Mouse (Mus musculus): ENCODE data around the gene Galns.

Gene Galns

DNA sequence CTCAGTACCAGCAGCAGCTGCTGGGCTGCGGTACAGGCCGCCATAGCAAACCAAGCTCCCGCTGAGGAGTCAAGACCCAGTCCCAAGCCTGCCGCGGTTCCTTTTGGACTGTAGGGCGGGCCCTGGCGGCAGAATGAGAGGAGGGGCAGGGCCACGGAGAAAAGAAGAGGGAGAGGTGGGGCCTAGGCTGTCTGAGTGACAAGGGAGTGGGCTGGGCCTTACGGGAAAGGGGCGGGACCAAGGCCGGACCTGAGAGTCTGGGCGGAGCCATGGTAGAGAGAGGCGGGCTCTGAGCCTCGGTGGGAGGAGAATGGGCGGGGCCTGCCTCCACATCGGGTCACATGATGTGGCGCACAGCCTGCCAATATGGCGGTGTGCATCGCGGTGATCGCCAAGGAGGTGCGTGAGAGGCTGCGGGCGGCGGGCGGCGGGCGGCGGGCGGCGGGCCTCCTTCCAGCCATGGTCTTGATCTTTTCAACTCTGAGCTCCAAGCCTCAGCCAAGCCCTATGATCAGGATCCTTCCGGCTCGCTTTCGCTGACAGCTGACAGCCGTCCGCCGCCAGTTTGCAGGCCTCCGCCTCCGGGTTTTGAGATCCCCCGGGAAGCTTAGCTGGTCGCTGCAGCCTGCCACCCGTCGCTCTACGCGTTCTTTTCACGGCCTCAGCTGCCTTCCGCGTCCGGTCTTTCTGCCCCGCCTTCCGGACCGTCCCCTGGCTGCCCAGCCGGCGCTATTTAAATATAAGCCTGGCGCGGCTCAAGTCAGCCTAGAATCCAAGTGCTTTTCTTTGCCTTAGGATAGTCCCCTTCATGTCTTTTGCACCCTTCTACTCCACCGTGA, at the start of gene Galns, which contains the start of gene Trappc2l:
Galns (minus strand) TSS at position 169 of the 839 bp plus-strand sequence.
Trappc2l (plus strand) TSS at position 346 of the 839 bp plus-strand sequence.
- DNase-seq = peak; percentile 98

DNA sequence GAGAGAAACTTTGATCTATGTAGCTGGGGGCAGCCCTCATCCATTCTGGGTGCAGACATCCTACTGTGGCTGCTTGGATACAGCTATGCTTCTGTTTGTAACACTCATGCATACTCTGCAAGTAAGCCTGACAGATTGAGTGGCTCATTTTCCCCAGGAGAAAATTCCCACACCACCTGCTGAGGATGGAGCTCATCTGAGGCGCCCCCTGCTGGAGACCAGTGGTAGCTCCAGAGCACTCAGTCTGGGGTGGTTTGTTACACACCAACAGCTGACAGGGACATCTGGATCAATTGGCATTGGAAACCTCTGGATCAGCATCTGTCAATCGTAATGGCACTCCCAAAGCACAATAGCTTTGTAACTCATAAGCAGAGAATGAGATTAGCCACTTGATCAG, 48.8 kb upstream of the Galns start:
- DNase-seq = no peak

DNA sequence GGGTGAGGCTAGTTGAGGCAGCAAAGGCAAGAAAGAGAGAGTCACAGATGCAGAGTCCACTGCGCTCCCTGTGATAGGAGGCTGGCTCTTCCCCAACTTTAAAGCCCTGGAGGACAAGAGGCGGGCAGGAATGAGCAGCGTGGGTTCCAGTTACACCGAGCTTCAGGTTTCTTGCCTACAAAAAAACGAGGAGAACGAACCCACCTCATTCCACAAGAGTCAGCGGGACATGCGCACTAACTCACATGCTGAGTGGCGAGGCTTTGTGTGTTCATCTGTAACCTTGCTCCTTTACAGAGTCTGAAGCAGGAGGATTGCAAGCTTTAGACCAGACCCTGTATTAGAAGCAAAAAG, 47.5 kb upstream of the Galns start:
- DNase-seq = no peak

DNA sequence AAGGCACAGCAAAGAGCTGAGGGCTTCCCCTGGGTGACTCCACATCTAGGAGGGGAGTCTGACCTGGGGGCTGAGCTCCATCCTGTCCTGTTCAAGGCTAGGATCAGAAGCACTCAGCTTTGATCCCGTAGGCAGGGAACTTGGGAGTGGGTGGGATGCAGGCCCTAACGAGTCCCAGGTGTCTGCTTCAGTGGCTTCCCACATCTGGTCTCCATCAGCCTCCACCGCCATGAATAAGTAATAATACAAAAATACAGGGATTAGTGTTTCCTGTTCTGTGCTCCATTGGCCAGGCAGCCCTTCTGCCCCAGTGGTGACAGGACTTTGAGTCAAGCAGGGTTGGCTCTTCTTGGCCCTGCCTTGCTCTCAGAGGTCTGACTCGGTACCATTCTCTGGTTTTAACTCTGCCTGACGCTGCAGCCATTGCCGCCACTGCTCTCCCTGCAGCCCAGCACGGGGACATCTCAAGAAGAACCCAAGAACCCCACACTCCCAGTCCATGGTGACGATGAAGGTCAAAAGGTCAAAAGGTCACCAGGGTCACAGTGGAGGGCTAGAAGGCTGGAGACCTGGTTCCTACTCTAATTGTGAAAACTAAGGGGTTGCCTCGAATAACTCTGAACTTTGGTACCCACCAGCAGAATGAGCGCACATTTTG, 47.0 kb upstream of the Galns start:
- DNase-seq = no peak

DNA sequence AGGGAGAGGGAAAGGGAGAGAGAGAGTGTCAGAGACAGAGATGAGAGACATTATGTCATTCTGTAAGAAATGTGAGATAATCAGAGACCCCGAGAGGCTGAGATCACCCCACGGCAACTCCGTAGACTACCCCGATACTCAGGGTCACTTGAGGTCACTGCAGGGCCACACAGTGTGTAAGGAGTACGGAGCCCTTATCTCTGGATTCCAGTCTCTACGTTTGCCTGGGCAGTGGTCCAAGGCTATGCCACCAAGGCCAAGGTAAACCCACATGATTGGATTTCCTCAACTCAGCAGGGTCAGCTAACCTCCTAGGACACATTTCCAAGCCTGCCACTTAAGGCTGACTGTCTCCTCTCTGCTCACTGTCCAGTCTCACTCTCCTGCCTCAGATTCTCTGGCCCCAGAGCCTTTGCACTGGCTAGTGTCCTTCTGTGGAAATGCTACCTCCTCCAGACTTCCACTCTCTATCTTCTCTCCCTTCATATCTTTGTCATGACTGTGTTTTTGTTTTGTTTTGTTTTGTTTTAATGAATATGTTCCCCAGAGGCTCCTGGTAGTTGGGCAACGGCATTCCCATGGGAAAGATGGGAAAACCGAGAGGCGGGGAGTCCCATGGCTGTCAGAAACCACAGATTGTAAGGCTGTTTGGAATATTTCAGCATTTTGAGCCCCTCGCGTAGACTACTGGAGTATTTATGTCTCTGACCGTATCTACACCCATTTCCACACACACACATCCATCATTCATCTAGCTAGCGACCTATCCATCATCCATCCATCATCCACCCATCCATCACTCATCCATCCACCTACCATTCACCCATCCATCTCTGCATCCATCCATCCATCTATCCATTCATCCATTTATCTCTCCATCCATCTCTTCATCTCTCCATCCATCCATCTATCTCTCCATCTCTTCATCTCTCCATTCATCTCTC, 45.1 kb upstream of the Galns start:
- DNase-seq = peak; percentile 69

DNA sequence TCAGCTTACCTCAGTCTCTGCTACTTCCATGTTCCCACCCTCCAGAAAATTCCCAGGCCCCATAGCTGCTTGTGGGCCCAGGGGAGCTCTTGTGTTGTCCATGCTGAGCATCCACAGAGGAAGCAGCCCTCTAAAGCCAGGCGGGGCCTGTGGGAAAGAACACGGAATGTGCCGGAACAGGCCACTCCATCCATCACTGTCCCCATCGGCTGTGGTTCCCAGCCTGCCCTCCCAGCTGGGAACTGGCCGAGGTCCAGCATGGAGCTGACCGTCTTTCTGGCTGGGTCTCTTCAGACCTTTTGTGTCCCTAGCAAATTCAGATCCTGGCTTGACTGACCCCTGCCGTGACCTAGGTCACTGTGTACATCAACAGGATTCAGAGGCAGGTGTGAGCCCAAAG, 43.5 kb upstream of the Galns start:
- DNase-seq = peak; percentile 91

DNA sequence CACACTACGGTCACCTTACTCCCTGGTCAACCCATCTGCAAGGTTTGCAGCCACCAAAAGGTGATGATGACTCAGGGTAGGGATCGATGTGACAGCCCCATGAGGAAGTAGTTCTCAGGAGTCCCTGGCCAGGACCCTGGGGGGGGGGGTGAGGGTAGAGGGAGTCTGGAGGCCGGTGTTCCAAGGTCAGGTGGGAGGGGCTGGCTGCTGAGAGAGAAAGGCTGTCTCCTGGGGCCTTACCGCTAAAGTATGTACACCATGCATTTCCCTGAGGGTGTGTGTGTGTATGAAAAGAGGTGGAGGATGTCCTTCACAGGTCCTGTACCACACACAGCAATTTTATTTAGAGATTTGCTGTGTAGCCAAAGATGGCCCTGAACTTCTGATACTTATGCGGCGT, 41.4 kb upstream of the Galns start:
- no peak for DNase-seq

DNA sequence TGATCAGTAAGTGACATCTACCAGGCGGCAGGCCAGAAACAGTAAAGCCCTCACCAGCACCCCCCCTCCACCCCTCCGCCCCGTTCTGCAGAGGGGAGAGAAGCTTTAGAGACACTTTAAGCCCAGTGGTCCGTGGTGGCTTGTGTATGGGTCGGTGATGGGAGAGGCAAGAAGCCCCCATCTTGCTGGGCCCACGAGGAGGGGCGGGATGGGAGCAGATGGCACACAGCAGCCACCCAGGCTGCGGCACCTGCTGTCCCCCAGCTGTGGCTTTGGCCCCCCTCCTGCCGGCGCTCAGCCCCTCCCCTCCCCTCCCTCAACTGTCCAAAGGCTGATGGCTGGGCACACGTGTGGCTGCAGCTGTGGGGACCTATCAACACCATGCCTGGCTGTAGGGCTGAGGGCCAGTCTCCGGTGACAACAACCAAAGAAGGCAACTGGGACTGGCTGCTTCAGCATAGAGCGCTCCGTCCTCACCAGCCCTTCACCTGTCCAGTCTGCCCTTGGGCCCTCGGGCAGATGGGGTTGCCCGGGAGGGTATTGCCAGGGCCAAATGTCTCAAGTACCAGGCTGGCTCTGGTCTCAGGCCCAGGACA, 40.2 kb upstream of the Galns start:
- no peak for DNase-seq

DNA sequence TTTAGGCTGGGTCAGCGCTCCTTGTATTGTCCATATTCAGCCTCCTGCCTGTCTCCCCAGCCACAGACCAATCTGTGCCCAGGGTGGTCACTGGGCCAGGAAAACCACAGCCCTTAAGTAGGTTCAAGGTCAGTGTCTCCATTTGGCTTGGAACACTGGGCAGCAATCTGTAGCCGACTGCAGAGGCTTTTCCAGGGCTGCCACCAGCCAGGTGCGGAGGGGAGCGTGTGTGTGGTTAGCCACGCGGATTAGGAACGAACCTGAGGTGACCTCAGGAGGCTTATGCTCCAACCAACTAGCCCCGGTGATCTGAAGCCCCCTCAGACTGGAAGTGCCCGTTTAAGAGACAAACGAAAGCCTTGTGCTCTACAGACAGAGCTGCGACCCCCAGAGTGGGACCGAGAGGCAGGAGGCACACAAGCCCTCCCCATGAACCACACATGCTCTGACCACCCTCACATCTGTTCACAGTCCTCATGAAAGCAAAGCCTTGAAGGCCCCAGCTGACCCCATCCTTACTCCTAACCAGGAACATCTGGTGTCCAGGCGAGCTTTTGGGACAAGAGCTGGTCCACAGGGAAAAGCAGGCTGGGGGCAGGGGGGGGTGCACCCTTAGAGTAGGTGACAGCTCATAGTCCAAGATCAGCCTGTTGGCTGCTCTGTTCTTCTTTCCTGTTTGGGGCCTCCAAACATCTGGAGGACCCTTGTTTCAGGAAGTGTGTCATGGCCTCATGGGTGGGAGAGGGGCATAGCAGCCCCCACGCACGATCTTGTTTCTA, 37.1 kb upstream of the Galns start:
- DNase-seq = no peak

DNA sequence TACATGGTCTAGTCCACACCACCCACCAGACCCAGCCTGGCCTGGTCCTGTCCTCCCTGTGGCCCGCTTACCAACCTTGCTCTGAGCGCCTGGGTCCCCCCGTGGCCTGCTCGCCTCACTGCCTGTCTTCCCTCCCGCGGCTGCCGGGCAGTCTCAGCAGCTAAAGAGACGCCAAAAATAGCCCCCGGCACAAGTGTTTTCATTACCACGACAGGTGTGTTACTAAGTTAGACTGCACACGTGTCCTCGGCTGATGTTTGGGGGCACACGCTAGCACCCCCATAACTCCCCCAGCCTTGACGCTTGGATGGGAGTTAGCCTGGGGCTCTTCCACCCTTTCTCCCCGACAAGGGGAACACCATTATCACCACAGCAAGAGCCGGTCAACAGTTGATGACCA, 35.1 kb upstream of the Galns start:
- no peak for DNase-seq

DNA sequence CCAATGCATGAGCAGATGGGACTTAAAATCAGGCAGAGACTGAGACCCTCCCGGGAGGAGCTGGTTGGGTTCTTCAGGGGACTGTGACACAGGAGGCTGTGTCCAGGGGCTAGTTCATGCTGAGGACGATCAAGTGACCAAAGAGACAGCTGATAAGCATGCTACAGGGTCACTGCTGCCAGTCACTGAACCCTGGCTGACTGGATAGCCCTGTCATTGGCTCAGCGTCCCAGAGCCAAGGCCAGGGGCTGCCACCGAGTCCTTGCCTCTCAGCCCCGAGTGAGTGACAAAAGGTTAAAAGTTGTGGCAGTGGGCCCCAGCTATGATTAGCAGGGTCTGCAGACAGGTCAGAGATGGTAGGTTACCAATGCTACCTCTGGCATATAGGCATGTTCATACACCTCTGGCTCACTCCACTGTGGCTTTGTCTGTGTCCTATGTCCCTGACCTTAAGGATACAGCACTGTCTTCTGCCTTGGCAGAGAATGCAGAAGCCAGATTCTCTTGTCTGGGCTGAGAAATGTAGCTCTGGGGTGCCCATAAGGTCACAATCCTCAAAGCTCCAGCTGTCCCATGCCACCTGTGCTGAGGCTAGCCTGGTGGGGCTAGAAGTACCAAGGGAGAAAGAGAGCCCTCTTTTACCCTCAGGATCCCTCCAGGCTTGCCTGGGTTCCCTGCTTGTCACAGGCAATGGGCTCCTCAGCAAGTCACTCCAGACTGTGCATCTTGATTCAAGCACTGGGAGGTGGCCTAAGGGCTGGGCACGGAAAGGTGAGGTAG, 33.1 kb upstream of the Galns start:
- DNase-seq = no peak

DNA sequence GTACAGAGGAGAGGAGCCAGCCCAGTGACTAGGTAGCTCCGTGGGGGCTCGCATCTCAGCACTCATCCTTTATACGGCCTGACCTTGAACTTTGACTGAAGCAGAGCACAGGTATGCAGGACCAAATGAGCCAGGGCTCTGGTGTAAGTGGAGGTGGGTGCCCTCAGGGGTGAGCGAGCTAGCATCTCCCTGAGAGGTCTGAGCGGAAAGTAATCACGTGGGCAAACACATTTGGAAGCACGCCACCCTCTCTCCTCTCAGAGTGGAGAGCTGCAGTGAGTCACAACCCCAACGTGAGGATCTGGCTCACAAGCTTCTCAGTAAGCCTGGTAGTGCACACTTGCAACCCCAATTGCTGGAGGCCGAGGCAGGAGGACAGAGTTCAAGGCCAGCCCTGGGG, 30.8 kb upstream of the Galns start:
- peak; percentile 57 for DNase-seq

DNA sequence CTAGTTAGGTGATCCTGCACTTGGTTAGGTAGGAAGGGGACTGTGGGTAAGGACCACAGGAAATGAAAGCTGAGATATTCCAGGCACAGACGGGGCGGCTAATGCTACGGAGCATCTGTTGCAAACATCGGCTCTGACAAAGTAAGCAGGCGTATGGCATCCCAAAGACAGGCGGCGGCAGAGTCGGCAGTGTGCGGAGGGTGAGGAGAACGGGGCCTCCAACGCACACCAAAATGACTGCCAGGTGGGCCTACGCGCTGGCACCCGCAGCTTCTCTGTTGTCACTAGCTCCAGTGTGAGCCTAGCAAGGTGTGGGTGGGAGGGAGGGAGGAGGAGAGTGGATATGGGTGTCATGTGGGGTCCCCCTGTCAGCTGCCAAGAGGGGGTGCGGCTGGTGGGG, 30.1 kb upstream of the Galns start:
- no peak for DNase-seq

DNA sequence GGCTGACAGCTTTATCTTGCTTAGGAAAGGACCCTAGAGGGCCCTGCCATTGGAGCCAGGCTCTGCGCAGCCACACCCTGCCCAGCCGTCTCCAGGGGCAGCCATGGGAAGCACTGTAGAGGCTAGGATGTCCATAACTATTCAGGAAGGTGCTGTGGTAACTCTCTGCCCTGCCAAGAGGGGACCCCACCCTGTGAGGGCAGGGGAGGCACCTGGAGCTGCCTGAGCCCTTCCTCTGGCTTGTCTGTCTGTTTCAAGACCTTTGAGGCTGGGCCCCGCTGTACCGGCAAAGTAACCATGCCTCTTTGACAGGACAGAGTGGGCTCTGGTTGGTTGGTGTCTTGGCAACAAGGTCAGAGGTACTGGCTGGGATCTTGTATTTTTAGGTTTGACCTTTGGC, 29.6 kb upstream of the Galns start:
- no peak for DNase-seq

DNA sequence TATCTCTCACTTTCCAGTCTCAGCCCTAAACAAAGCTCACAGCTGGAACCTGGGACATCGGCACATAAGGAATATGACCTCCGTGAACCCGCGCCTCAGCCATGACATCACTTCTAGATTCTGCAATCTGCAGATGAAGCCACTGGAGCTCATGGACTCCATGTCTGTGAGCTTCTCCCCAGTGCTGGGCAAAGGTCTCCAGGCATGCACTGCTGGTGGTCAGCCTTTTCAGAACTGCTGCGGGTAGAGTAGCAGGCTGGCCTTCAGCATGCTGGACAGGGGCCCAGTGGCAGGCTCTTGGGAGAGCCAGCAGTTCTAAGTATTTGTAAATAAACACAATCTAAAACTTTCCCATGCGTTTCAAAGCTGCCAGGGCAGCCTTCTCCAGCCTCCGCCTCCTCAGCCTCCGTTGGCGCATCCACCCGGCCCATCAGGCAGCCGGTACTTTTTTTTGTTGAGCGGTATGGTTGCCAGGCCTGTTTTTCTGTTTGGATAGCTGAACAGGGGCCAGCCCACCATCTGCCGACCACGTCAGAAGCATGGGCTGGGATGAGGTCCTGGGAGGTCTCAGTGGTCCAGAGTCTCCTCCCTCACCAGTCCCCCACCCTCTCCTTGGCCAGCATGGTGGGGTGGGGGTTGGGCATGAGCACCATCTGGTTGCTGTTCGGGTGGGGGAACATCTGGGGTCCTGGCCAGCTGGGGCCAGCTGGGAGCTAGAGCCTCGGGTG, 28.4 kb upstream of the Galns start:
- peak; percentile 85 for DNase-seq

DNA sequence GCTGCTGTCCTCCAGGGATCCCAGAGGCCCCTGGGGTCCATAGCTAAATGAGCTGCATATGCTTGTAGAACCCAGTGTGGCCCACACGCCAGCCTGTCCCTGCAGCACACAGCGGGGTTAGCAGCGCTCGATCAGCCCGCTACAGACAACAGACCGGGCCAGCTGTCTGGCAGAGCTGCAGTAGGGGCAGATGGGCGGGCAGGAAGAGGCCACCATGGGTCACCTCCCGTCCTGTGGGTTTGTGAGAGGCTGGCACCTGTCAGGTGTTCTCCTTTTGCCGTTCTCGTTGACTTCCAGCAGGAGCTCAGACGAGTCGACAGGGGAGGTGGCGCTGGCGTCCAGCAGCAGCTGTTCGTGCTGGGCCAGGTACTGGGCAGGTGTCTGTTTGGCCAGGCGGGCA, 27.3 kb upstream of the Galns start:
- no peak for DNase-seq

DNA sequence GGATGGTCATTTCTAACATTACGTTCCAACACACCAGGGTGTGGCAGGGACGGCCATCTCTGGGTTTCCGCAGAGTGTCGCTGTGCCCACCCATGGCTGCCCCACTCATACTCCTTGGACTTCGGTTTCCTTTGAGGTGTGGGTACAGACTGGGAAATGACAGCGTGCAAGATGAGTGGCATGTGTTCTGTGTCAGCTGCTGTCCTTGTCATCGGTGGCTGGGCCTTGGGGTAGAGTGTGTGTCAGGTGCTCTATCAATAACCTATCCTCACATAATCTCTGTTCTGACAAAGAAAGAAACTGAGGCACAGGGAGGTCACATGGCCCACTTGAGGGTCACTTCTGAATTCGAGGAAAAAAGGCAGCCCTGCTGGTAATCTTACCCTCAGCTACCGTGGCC, 26.0 kb upstream of the Galns start:
- no peak for DNase-seq

DNA sequence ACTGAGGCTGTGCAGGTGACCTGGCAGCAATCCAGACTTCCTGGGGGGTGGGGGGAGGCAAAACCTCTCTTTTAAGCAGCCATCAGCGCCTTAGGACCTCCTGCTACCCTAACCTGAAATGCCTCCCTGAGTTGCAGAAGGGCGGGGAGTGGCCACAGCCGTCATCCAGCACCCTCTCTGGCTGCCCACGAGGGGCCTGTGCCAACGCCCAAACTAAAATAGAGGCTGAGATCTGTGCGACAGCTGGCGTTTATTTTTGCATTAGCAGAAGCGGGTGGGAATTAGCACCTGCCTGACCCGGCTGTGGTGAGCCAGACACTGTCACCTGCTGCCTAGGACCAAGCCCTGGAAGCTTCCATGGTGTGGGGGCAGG, 25.5 kb upstream of the Galns start:
- no peak for DNase-seq

DNA sequence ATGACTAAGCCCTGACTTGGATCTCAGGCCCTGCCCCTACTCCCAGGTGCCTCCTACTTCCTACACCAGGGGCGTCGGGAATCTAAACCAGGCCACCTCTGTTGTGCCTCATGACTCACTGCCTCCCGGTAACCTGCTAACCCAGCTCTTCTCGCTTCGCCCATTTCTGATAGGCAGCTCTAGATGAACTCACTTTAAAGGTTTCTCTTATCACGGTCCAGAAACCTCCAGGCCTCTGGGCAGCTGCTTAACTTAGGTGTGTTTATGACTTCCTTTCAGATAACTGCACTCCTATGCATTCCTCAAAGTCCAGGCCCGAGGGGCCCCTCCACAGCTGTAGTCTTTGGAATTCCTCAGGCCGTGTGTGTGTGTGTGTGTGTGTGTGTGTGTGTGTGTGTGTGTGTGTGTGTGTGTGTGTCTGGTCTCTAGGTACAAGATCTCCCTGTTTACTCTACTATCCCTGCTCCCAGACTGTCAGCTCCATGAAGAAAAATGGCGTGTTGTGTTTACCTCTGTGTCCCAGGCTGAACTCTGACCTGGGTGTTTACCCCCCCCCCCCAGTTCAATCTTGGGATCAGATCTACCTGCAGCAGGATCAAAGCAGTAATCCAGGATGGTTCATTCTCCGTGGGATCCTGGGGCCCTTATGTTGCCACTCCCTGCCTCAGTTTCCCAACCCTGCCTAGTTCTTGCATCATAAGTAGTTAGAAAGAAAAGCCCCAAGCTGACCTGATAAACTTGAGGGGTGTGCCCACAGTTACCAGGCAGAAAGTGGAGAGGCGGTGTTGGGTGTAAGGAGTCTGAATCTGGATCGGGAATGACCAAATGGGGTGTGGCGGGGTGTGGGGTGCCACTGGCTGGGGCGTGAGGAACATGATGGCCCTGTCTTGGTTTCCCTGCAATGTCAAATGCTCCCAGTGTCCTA, 24.9 kb upstream of the Galns start:
- no peak for DNase-seq

DNA sequence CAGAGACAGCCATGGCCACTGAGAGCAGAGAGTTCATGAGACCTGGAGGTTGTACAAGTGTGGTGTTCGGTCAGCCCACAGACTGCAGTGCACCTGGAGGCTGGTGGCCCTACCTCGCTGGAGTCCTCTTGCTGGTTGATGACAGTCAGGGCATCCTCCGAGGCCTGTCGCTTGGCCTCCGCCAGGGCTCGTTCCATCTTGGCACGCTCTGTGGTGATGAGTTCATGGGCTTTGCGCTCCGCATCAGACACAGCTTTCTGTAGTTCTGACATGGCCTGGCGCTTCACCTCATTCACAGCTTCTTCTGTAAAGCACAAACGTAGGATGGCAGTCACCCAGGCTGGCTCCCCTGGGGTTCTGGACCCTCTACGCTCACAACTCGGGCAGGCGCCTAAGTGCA, 21.9 kb upstream of the Galns start:
- no peak for DNase-seq

All from kidney, postnatal 10 days (tissue).